Mouse (Mus musculus) stomach, embryonic 14.5 days (tissue): ENCODE results near the gene Khdc1c. TPM values are rescaled to one million over a fixed set of nuclear protein-coding genes. Genes with fewer than 3 reads are reported as not detected.
"Not testable (repeated sequence)": the region's sequence is repeated elsewhere in the genome, so short reads cannot be mapped to it uniquely, and the experiment has no call there.

Experiments used
- ATAC-seq: fragments of 200-750 bp; cut with Nextera tagmentation; 2 replicates; pipeline ENCODE4 v1.8.0; 2017; ENCODE audit warnings: low read depth, moderate TSS enrichment; ENCODE audit not compliant: insufficient number of reproducible peaks, insufficient read depth, low FRiP score
- H3K27ac ChIP-seq: fragments of 300-500 bp; sonication (generic); 2 replicates; pipeline ENCODE4 v1.5.1; 2014; ENCODE audit warnings: mild to moderate bottlenecking, low read length, moderate library complexity, mixed read lengths
- H3K27me3 ChIP-seq: fragments of 300-500 bp; sonication (generic); 2 replicates; pipeline ENCODE4 v1.6.1; 2014; ENCODE audit warnings: low read length, control low read depth, mixed read lengths; ENCODE audit not compliant: control insufficient read depth, insufficient read depth
- H3K36me3 ChIP-seq: fragments of 300-500 bp; sonication (generic); 2 replicates; pipeline ENCODE4 v1.6.1; 2014; ENCODE audit warnings: mild to moderate bottlenecking, control low read depth, low read length, moderate library complexity, mixed read lengths; ENCODE audit not compliant: control insufficient read depth, insufficient read depth
- H3K4me1 ChIP-seq: fragments of 300-500 bp; sonication (generic); 2 replicates; pipeline ENCODE4 v1.6.1; 2014; ENCODE audit warnings: low read length, control low read depth, mixed read lengths; ENCODE audit not compliant: control insufficient read depth, insufficient read depth
- H3K4me2 ChIP-seq: fragments of 300-500 bp; sonication (generic); replicated peaks from 2 replicates; pipeline ENCODE4 v1.6.1; 2014; ENCODE audit warnings: low read depth, low read length, control low read depth
- H3K4me3 ChIP-seq: fragments of 300-500 bp; sonication (generic); 2 replicates; pipeline ENCODE4 v1.5.1; 2014; ENCODE audit warnings: low read depth, low read length, control low read depth
- H3K9ac ChIP-seq: fragments of 300-500 bp; sonication (generic); replicated peaks from 2 replicates; pipeline ENCODE4 v1.6.1; 2014; ENCODE audit warnings: low read depth, mild to moderate bottlenecking, control low read depth, low read length, moderate library complexity, mixed read lengths
- H3K9me3 ChIP-seq: fragments of 300-500 bp; sonication (generic); 2 replicates; pipeline ENCODE4 v1.6.1; 2016; ENCODE audit warnings: low read depth, low read length, control low read depth; ENCODE audit not compliant: control insufficient read depth
- WGBS: fragments of 180-500 bp; shearing (Covaris S2); extraction: QIAGEN DNeasy Blood & Tissue Kit; methylation state at CpG from one replicate; pipeline ENCODE4 v1.1.7; 2014; 5-methylcytosine and 5-hydroxymethylcytosine counted together
- polyA plus RNA-seq: library from polyadenylated mRNA; unstranded; fragments of >200 nt; fragmentation: Nextera tagmentation; extraction: Ambion mirVana; gene quantifications from 2 replicates; pipeline ENCODE4 v1.2.1, GENCODE M21; 2014

Khdc1c gene
- not detected in 2 replicates for polyA plus RNA-seq

DNA sequence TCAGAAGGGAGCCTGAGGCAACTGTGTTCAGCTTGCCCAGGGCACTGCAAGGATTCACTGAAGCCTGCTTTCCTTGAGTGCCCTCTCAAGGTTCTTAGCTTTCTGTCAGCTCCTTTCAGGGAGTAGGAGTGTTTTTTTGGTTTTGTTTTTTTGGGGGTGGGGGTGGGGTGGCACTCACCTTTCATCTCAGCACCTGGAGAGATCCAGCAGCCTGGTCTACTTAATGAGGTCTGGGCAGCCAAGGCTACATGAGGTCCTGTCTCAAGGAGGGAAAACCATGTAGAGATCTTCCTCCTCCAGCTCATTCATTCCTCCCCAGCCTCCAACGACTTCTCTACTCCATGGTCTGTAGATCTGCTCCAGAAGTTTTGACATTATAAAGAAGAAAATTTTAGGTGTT, at the start of gene Khdc1c:
Gene Khdc1c, plus strand, starts transcription at position 301 of the 400 bp plus-strand sequence.
- ATAC-seq, H3K9ac ChIP-seq, H3K27me3 ChIP-seq, H3K27ac ChIP-seq, H3K4me1 ChIP-seq, H3K9me3 ChIP-seq, H3K4me3 ChIP-seq, H3K36me3 ChIP-seq, H3K4me2 ChIP-seq: not testable (repeated sequence)
- WGBS: 74% methylated on average over 1 of the region's 1 CpGs

DNA sequence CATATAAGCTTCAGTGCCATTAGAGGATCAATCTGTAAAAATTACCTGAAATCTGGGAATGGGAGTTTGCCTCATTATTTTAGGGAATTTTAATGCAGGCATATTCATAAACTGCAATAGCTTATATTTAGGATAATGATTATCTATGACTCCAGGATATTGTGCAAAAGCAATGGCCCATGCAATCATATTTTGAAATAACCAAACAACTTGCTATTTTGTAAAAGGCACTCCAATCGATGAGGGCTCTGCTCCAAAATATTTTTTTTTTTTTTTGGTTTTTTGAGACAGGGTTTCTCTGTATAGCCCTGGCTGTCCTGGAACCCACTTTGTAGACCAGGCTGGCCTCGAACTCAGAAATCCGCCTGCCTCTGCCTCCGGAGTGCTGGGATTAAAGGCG, 47.9 kb upstream of the Khdc1c start:
- not testable (repeated sequence) for H3K27ac ChIP-seq, H3K9me3 ChIP-seq, H3K36me3 ChIP-seq, H3K27me3 ChIP-seq, H3K9ac ChIP-seq, ATAC-seq, H3K4me1 ChIP-seq, H3K4me2 ChIP-seq, H3K4me3 ChIP-seq
- WGBS: 94% methylated on average over 5 of the region's 5 CpGs

DNA sequence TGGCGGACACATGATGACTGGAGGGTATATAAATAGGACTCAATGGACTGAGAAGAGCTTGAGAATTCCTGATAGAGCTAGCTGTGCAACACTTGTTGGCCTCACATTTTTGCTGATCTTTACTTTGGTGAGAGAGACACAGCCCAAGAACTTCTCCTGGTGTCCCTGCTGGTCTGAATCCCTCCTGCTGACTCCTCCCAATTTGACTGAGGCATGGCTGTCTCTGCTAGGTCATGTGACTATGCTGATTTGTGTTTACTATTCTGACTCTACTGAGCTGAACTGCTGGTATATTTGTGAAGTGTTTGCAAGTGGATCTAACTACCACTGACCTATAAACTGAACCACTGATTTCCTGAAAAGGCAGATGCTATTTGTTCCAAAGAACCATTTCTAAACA, 46.5 kb upstream of the Khdc1c start:
- H3K27me3 ChIP-seq: no peaks in the 10 kb centered on the region
- no peak overlapping the region for H3K27ac ChIP-seq
- no peaks in the 10 kb centered on the region; the same call in 1 of the 2 replicates for H3K9me3 ChIP-seq
- 86% methylated on average over 1 of the region's 1 CpGs for WGBS
- ATAC-seq: no peak
- H3K4me1 ChIP-seq: no peaks in the 10 kb centered on the region
- no peak overlapping the region for H3K9ac ChIP-seq
- H3K4me2 ChIP-seq: no peak overlapping the region
- H3K36me3 ChIP-seq: no peaks in the 10 kb centered on the region
- H3K4me3 ChIP-seq: no peak overlapping the region

DNA sequence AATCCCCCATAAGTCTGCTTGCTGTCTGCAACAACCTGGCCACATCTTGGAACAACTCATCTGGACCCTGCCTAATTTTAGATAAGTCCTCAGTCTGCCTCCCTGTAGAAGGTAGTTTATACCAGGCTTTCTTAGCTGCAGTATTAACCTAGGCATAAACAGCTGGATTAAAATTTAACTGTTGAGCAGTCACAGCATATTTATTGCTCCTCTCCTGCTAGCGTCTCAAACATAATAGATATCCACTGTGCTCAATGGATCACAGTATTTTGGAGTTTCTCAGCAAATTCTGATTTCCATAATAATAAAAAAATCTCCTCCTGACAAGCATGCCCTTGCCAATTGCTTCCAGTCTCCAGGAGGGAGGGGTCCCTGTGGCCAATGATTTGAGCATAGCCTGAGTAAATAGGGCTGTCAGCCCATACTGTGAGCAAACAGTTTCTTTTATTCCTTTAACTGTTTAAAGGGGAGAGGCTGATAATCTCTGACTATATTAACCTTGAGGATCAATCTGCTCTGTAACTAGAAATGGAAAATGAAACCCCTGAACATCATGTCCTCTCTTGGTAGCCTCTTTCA, 44.0 kb upstream of the Khdc1c start:
- no peak overlapping the region for H3K9ac ChIP-seq
- H3K27ac ChIP-seq: no peak overlapping the region
- no peaks in the 10 kb centered on the region for H3K4me1 ChIP-seq
- H3K4me3 ChIP-seq: no peak overlapping the region
- no peak overlapping the region for H3K4me2 ChIP-seq
- no peaks in the 10 kb centered on the region for H3K36me3 ChIP-seq
- H3K27me3 ChIP-seq: no peaks in the 10 kb centered on the region
- peak; percentile 84; the same call in 1 of the 2 replicates for ATAC-seq
- 31% methylated on average over 1 of the region's 1 CpGs for WGBS
- H3K9me3 ChIP-seq: no peaks in the 10 kb centered on the region; the same call in 1 of the 2 replicates

DNA sequence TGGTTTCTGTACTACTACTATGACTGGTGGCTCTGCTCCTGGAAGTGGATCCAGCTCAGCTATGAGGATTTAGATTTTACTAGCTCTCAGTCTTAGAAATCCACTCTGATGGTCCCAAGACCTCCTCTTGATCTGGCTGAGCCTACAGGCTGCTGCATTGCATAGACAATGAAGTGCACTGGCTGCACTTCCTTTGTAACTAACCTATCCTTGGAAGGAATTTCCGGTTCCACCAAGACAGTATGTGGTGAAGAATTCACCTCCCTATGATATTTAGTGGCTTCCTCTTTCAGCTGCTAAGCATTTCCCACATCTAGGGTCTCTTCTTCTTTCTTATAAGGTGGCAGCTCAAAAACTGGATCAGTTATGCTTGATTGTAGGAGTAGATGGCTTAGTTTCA, 43.5 kb upstream of the Khdc1c start:
- no peak for ATAC-seq
- Histone ChIP-seq H3K4me2 (no peak overlapping the region), H3K9me3 (no peaks in the 10 kb centered on the region; the same call in 1 of the 2 replicates), H3K27me3 (no peaks in the 10 kb centered on the region), H3K4me1 (no peaks in the 10 kb centered on the region), H3K9ac (no peak overlapping the region), H3K27ac (no peak overlapping the region; the same call in 1 of the 2 replicates), H3K36me3 (no peaks in the 10 kb centered on the region), H3K4me3 (no peak overlapping the region)
- WGBS: 86% methylated on average over 1 of the region's 1 CpGs

DNA sequence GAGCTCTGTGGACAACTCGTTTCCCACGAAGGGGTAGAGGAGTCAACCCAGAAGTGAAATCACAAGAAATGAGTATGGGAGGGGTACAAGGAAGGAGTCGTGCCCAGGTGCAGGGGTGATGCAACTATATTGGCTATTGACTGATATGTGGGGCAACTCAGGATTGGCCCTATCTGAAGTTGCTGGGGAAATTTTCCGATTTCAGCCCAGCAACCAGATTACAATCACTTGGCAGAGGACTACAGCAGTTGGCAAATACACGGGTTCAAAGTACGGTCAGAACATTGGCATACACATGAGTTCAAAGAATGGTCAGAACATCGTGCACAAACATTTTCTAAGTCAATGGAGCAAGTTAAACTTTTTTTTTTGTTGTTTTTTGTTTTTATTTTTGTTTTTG, 41.4 kb upstream of the Khdc1c start:
- WGBS: 92% methylated on average over 7 of the region's 7 CpGs
- no peak for ATAC-seq
- Histone ChIP-seq H3K27me3 (no peaks in the 10 kb centered on the region), H3K9ac (no peak overlapping the region), H3K4me3 (no peak overlapping the region), H3K4me1 (no peaks in the 10 kb centered on the region), H3K36me3 (no peaks in the 10 kb centered on the region), H3K27ac (no peak overlapping the region), H3K4me2 (no peak overlapping the region), H3K9me3 (no peaks in the 10 kb centered on the region; the same call in 1 of the 2 replicates)

DNA sequence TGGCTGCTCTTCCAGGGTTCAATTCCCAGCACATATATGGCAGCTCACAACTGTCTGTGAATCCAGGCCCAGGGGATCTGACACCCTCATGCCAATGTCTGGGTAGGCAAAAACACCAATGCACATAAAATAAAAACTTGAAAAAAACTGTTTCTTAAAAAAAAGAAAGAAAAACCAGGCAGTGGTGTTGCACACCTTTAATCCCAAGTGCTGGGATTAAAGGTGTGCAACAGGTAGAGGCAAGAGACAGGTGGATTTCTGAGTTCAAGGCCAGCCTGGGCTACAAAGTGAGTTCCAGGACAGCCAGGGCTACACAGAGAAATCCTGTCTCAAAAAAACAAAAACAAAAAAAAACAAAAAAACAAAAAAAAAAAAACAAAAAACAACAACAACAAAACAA, 37.0 kb upstream of the Khdc1c start:
- H3K9me3 ChIP-seq, ATAC-seq, H3K4me1 ChIP-seq, H3K4me2 ChIP-seq, H3K9ac ChIP-seq, H3K36me3 ChIP-seq, H3K4me3 ChIP-seq, H3K27ac ChIP-seq, H3K27me3 ChIP-seq: not testable (repeated sequence)

DNA sequence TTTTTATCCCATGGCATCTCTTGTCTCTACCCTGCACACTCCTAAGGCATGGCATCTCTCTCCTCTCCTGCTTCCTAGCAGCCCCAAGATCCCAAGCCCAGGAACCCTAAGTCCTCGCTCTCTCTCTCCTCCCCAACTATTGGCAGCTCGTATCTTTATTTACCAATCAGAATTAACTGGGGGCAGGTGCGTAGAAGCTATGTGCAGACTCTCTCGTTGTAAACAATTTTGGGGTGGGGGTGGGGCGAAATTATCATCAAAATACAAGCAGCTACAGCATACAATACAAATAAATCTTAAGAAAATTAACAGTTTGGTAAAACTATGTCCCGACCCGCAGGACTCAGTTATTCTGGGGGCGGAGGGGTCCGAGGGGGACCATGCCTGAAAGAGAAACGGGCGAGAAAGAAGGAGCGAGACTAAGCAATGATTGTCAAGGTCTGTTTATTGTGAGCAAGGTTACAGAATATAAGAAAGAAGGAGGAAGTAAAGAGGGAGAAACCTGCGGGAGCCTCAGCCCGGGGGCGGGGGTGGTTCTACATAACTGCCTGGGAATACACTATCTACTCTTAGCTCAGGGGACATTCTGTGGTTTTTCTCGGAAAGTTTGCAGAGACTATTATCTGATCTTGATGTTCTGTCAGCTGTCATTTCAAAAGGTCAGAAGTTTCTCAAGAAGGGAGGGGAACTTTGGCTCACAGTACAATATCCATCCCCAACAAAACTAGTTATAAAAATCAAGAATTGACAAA, 34.7 kb upstream of the Khdc1c start:
- Histone ChIP-seq H3K27me3 (no peaks in the 10 kb centered on the region), H3K4me2 (no peak overlapping the region), H3K4me3 (no peak overlapping the region), H3K4me1 (no peaks in the 10 kb centered on the region), H3K9ac (no peak overlapping the region), H3K27ac (no peak overlapping the region), H3K9me3 (no peaks in the 10 kb centered on the region), H3K36me3 (no peaks in the 10 kb centered on the region)
- ATAC-seq: no peak
- 78% methylated on average over 16 of the region's 16 CpGs for WGBS

DNA sequence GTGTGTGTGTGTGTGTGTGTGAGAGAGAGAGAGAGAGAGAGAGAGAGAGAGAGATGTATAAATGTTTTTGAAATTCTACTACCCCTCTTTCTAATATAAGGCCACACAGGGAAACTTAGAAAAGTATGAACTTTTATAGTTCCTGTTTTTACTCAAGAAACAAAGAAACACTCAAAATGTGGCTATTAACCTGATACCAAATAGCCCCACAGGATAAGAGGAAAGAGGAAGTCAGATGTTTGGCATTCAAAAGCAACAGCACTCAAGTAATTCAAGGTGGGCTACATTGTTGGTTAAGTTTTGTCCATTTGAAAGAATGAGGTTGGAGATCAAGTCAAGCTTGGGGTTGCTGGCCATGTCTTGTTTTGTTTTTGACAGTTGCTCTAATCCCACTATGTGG, 32.3 kb upstream of the Khdc1c start:
- Histone ChIP-seq H3K4me1 (no peaks in the 10 kb centered on the region), H3K27me3 (no peaks in the 10 kb centered on the region), H3K27ac (no peak overlapping the region), H3K36me3 (no peaks in the 10 kb centered on the region), H3K9ac (no peak overlapping the region), H3K4me3 (no peak overlapping the region), H3K9me3 (no peaks in the 10 kb centered on the region), H3K4me2 (no peak overlapping the region)
- ATAC-seq: no peak
